Mouse (Mus musculus) brain, embryonic 14.5 days (tissue): ENCODE results near the gene Chchd6.

Source experiments
- CTCF ChIP-seq: fragments of 200-500 bp; IDR thresholded peaks from 2 replicates; pipeline ENCODE4 v1.5.1; 2012; ENCODE audit warnings: inconsistent platforms, mild to moderate bottlenecking, moderate library complexity, borderline replicate concordance; ENCODE audit not compliant: insufficient read depth, insufficient read length; ENCODE audit errors: extremely low read depth
- POLR2A ChIP-seq: fragments of 200-500 bp; IDR thresholded peaks from 2 replicates; pipeline ENCODE4 v1.6.1; 2012; ENCODE audit warnings: mild to moderate bottlenecking, inconsistent platforms, borderline replicate concordance; ENCODE audit not compliant: poor library complexity, insufficient read depth, insufficient read length, severe bottlenecking; ENCODE audit errors: extremely low read depth

DNA sequence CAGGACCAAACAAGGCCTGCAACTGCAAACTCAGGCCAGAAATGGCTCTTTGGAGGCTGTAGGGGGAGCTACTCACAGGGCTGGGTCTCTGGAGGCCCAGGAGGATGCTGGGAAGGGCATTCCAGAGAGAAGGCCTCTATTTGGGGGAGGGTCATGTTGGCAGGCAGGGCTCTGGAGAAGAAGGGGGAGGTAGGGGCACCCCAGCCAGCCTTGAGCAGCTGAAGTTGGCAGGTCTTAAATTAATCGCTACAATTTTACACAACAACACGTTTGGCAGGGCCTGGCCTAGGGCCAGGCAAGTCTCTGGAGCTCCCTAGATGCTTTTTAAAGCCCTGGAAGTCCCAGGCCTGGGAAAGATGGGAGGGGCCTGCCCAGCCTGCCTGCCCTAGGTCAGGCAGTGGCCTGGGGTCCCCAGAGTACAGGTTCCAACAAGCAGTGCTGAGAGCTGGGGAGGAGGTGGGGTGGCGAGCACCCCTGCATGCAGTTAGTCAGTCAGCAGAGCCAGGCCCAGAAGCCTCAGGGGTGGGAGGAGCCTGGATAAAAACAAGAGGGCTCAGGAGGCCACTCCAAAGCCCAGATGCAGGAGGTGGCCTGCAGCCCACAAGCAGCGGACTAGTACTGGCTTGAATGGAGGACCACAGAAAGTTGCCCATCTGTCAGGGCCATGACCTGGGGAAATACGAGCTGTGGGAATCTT, 243.9 kb downstream of the Chchd6 start:
- no peak for TF ChIP-seq POLR2A
- peak; percentile 53; the same call in 1 of the 2 replicates for TF ChIP-seq CTCF
